Mouse (Mus musculus) neural tube, embryonic 15.5 days (tissue): ENCODE data around the gene Cdc42bpa. TPM values are rescaled to one million over a fixed set of nuclear protein-coding genes. Genes with fewer than 3 reads are reported as not detected.
"Not testable (repeated sequence)": the region's sequence is repeated elsewhere in the genome, so short reads cannot be mapped to it uniquely, and the experiment has no call there.

ENCODE experiments used
- ATAC-seq: fragments of 200-750 bp; cut with Nextera tagmentation; 2 replicates; pipeline ENCODE4 v1.8.0; 2017; ENCODE audit warnings: mild to moderate bottlenecking, moderate TSS enrichment, moderate library complexity; ENCODE audit not compliant: low FRiP score
- H3K27ac ChIP-seq: fragments of 300-500 bp; sonication (generic); replicated peaks from 2 replicates; pipeline ENCODE4 v1.5.1; 2015; ENCODE audit warnings: mild to moderate bottlenecking, inconsistent platforms
- H3K27me3 ChIP-seq: fragments of 300-500 bp; sonication (generic); replicated peaks from 2 replicates; pipeline ENCODE4 v1.6.1; 2015; ENCODE audit warnings: inconsistent platforms
- H3K36me3 ChIP-seq: fragments of 300-500 bp; sonication (generic); 2 replicates; pipeline ENCODE4 v1.6.1; 2015; ENCODE audit warnings: inconsistent platforms
- H3K4me1 ChIP-seq: fragments of 300-500 bp; sonication (generic); 2 replicates; pipeline ENCODE4 v1.6.1; 2015; ENCODE audit warnings: inconsistent platforms
- H3K4me2 ChIP-seq: fragments of 300-500 bp; sonication (generic); 2 replicates; pipeline ENCODE4 v1.6.1; 2015; ENCODE audit warnings: inconsistent platforms, mild to moderate bottlenecking, moderate library complexity
- H3K4me3 ChIP-seq: fragments of 300-500 bp; sonication (generic); replicated peaks from 2 replicates; pipeline ENCODE4 v1.5.1; 2015; ENCODE audit warnings: mild to moderate bottlenecking, inconsistent platforms
- H3K9ac ChIP-seq: fragments of 300-500 bp; sonication (generic); replicated peaks from 2 replicates; pipeline ENCODE4 v1.6.1; 2015; ENCODE audit warnings: mild to moderate bottlenecking, inconsistent platforms
- H3K9me3 ChIP-seq: fragments of 300-500 bp; sonication (generic); replicated peaks from 2 replicates; pipeline ENCODE4 v1.6.1; 2016; ENCODE audit warnings: inconsistent platforms
- WGBS: fragments of 180-500 bp; shearing (Covaris S2); methylation state at CpG from one replicate; pipeline ENCODE4 v1.1.7; 2015; ENCODE audit warnings: mixed read lengths; 5-methylcytosine and 5-hydroxymethylcytosine counted together
- polyA plus RNA-seq: library from polyadenylated mRNA; unstranded; fragments of >200 nt; fragmentation: Nextera tagmentation; extraction: Ambion mirVana; gene quantifications from 2 replicates; pipeline ENCODE4 v1.2.1, GENCODE M21; 2015

The Cdc42bpa gene
- polyA plus RNA-seq, 1 experiment from 2014 or later, result 24.6 TPM

DNA sequence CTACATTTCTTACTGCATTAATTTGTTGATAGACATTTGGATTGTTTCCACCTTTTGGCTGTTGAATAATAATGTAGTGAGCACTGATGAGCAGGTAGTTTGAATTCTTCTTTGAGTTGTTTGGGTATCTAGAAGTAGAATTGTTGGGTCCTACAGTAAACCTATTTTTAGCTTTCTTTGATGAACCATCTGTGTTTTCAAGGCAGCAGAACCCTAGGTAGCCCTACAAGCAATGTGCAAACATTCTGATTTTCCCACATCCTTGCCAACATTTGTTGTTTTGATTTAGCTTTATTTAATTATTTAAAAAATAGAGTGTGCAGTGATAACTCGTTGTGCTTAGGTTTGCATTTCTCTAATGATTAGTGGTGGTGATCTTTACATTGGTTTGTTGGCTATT lies 32.0 kb downstream of the Cdc42bpa start:
- Histone ChIP-seq H3K27me3 (no peaks in the 10 kb centered on the region), H3K4me3 (no peak overlapping the region), H3K36me3 (no peaks in the 10 kb centered on the region), H3K4me2 (no peak overlapping the region), H3K27ac (no peak overlapping the region), H3K9me3 (no peaks in the 10 kb centered on the region), H3K9ac (no peak overlapping the region), H3K4me1 (no peaks in the 10 kb centered on the region)
- no peak for ATAC-seq
- 90% methylated on average over 1 of the region's 1 CpGs for WGBS

DNA sequence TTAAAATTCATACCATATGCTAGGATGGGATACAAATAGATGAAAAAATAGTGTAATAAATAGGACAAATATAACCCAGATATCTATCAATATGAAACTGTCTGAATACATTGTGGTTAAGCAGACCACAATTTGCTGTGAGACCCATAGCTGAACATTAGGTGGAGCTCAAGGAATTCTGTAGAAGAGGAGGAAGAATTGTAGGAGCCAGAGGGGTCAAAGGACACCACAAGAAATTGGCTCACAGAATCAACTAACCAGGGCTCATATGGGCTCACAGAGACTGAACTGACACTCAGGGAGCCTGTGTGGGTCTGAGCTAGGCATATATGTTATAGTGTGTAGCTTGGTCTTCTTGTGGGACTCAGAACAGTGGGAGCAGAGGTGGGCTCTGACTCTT lies 47.8 kb downstream of the Cdc42bpa start:
- H3K36me3 ChIP-seq, result no peaks in the 10 kb centered on the region
- H3K27me3 ChIP-seq, result no peaks in the 10 kb centered on the region
- ATAC-seq, result no peak

DNA sequence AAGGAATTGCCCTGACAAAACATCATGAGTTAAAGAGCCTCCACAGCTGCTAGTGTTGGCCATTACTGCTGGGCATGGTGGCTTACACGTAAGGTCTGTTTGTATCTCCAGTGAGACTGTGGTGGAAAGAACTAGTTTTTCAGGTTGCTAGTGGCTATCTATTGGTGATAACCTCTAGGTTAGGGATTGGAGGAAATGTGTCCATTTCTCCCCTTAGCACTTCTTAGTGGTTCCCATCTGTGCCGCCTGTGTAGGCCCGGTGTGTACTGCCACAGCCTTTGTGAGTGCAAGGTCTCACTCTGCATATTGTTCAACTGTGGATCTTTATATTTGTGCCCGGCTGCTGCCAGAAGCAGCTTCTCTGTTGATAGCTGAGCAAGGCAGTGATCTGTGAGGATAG lies 53.2 kb downstream of the Cdc42bpa start:
- Histone ChIP-seq H3K27me3 (no peaks in the 10 kb centered on the region), H3K9ac (no peak overlapping the region), H3K4me1 (no peaks in the 10 kb centered on the region), H3K9me3 (no peaks in the 10 kb centered on the region), H3K36me3 (no peaks in the 10 kb centered on the region), H3K27ac (no peak overlapping the region), H3K4me2 (no peak overlapping the region), H3K4me3 (no peak overlapping the region)
- WGBS, result 93% methylated on average over 4 of the region's 4 CpGs
- no peak for ATAC-seq

More for the DNA sequence above, 47.8 kb downstream of the Cdc42bpa start:
- Histone ChIP-seq H3K4me3 (no peak overlapping the region), H3K9ac (no peak overlapping the region), H3K4me1 (no peaks in the 10 kb centered on the region), H3K27ac (no peak overlapping the region), H3K9me3 (no peaks in the 10 kb centered on the region), H3K4me2 (no peak overlapping the region)

DNA sequence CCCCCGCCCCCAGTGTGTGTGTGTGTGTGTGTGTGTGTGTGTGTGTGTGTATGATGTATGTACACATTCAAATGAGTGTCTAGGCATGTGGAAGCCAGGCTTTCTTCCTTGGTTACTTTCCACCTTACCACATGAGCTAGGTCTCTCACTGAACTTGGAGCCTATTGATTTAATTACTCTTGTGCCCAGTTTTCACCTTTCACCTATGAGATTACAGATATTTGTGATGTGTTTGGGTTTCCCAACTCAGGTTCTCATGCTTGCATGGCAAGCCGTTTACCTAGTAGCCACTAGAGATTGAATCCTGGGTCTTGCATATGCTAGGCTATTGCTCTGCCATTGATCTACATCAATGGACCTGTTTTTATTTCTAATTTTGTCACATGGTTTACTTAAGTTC lies 57.9 kb downstream of the Cdc42bpa start:
- Histone ChIP-seq H3K4me1 (no peaks in the 10 kb centered on the region), H3K4me2 (no peak overlapping the region), H3K36me3 (no peaks in the 10 kb centered on the region), H3K9me3 (no peaks in the 10 kb centered on the region), H3K27me3 (no peaks in the 10 kb centered on the region), H3K27ac (no peak overlapping the region), H3K9ac (no peak overlapping the region), H3K4me3 (no peak overlapping the region)
- WGBS, result 79% methylated on average over 2 of the region's 2 CpGs
- no peak for ATAC-seq

DNA sequence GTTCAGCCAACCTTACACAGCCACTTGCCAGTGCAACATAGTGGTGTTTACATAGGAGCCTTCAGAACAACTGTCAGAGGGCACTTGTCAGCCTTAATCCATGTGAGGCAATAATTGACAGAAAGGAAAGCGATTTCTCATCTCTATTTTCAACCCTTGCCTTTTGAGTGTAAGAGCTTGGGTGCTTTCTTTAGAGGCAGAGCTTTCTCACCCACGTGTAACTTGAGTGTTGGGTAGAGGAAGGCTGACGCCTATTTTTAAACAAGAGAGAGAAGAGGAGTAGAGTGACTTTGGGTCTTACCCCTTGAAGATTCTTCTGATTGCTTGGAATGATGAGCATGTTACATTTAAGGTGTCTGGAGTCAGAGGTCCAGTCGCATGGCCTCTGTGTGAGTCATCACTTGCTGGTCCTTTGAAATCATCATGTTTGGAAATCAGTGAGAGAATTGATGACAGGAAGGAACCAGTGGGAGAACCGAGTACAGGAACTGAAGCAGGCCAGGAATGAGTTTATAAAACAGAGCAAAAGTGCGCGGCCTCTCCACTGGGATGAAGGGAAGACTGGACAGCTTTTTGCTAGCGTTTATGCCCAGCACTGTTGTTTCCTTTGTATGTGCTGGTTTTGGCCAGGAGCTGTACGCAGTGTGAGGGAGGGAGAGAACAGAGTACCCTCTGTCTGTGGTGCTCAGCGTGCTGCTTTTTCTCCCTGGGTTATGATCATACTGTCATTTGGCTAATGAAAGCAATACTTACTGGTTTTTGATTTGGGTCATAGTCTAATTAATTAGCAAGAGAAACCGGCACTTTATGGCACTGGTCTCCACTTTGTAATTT lies 61.4 kb downstream of the Cdc42bpa start:
- Histone ChIP-seq H3K4me3 (no peak overlapping the region), H3K36me3 (no peaks in the 10 kb centered on the region), H3K9ac (no peak overlapping the region), H3K4me1 (no peaks in the 10 kb centered on the region), H3K27me3 (no peaks in the 10 kb centered on the region), H3K27ac (no peak overlapping the region), H3K4me2 (no peak overlapping the region), H3K9me3 (no peaks in the 10 kb centered on the region)
- no peak for ATAC-seq
- WGBS, result 71% methylated on average over 11 of the region's 11 CpGs

DNA sequence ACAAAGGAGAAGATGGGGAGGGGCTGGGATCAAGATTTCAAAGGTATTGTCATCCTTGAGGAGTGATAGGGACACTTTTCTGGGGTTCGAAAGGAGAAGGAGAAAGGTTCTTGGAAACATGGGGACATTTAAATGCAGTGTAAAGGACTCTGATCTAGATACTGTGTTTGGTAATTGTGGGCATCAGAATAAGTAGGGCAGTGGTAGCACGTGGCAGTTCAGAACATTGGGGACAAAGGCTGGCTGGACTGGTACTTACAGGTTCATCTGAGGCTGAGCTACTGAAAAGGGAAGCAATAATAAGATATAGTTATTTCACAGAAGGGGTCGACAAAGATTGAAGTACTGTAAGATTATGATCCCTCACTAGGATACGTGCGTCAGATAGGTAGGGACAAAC lies 63.2 kb downstream of the Cdc42bpa start:
- no peak for ATAC-seq
- Histone ChIP-seq H3K9ac (no peak overlapping the region), H3K4me2 (no peak overlapping the region), H3K36me3 (no peaks in the 10 kb centered on the region), H3K9me3 (no peaks in the 10 kb centered on the region), H3K27ac (no peak overlapping the region), H3K27me3 (no peaks in the 10 kb centered on the region), H3K4me3 (no peak overlapping the region), H3K4me1 (no peaks in the 10 kb centered on the region)
- 76% methylated on average over 5 of the region's 5 CpGs for WGBS

DNA sequence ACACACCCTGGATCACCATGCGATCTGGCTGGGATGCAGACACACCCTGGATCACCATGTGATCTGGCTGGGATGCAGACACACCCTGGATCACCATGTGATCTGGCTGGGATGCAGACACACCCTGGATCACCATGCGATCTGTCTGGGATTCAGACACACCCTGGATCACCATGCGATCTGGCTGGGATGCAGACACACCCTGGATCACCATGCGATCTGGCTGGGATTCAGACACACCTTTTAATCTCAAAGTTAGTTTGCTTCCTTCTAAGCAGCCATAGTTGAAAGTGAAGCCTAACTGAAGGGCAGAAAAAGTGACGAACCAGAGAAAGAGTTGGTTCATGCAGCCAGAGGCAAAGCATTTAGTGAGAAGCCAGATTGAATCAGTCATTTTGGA lies 69.6 kb downstream of the Cdc42bpa start:
- H3K36me3 ChIP-seq, ATAC-seq: not testable (repeated sequence)

DNA sequence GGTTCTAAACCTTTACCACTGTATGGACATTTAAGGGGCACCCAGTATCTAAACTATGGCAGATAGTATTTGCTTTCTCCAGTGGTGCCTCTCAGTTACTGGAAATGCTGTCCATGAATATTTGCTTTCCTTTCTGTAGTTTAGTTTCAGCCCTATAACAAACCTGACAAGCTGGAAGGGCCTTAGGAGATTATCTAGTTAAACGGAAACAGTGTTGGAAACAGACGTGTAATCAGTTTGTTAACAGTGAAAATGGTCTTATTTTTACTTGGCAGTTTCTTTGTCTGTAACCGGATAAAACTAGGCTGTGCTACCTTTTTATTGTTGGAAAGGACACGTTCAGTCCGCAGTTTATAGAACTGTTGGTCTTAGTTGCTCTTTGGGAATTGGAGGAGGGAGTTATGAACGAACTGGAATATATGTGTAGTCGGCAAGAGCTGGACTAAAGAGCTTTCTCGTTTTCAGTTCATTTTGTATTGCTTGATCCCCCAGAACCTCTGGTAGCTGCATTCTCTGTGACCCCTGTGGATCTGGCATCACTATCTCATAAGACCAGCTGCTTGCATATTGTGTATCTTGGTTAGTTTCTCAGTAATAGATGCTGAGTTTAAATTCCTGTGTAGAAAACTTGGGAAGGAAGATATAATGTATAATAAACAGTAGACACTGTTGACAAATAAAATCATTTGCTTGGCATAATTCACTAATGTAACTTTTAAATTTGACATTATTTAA lies 70.5 kb downstream of the Cdc42bpa start:
- no peak overlapping the region for H3K4me2 ChIP-seq
- no peak for ATAC-seq
- no peaks in the 10 kb centered on the region for H3K27me3 ChIP-seq
- no peaks in the 10 kb centered on the region for H3K9me3 ChIP-seq
- no peak overlapping the region for H3K9ac ChIP-seq
- 80% methylated on average over 8 of the region's 8 CpGs for WGBS
- no peak overlapping the region for H3K4me3 ChIP-seq
- no peaks in the 10 kb centered on the region for H3K36me3 ChIP-seq
- H3K27ac ChIP-seq, result no peak overlapping the region
- no peaks in the 10 kb centered on the region for H3K4me1 ChIP-seq

More for the DNA sequence above, 69.6 kb downstream of the Cdc42bpa start:
- not testable (repeated sequence) for H3K27me3 ChIP-seq, H3K4me3 ChIP-seq, H3K9me3 ChIP-seq, H3K4me1 ChIP-seq, H3K4me2 ChIP-seq, H3K27ac ChIP-seq, H3K9ac ChIP-seq
- WGBS, result 93% methylated on average over 5 of the region's 5 CpGs

DNA sequence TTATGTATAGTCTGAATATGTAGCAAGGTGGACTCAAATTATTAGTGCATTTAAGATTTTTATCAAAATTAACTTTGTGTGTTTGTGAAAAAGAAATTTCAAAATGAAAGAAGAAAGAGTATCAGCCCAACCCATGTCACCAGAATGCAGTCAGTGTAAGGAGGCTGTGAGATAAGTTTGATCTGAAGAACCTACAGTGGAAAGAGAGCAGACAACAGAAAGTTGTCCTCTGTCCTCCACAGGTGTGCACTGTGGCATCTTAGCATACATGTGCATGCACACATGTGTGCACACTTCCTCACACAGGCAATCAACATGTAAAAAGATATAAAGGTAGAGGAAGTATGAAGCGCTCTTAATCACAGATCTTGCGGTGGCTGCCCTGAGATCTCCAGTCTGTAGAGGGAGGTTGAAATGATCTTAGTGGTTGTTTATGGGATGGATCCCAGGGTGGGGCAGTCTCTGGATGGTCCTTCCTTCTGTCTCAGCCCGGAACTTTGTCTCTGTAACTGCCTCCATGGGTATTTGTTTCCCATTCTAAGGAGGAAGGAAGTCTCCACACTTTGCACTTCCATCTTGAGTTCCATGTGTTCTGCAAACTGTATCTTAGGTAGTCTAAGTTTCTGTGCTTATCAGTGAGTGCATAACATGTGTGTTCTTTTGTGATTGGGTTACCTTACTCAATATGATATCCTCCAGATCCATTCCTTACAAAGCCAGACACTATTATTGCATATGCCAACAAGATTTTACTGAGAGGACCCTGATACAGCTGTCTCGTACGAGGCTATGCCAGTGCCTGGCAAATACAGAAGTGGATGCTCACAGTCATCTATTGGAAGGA lies 71.7 kb downstream of the Cdc42bpa start:
- WGBS, result 96% methylated on average over 5 of the region's 5 CpGs
- ATAC-seq, result no peak
- Histone ChIP-seq H3K9me3 (no peaks in the 10 kb centered on the region), H3K9ac (no peak overlapping the region), H3K4me3 (no peak overlapping the region), H3K36me3 (no peaks in the 10 kb centered on the region), H3K4me2 (no peak overlapping the region), H3K27me3 (no peaks in the 10 kb centered on the region), H3K4me1 (no peaks in the 10 kb centered on the region), H3K27ac (no peak overlapping the region)

DNA sequence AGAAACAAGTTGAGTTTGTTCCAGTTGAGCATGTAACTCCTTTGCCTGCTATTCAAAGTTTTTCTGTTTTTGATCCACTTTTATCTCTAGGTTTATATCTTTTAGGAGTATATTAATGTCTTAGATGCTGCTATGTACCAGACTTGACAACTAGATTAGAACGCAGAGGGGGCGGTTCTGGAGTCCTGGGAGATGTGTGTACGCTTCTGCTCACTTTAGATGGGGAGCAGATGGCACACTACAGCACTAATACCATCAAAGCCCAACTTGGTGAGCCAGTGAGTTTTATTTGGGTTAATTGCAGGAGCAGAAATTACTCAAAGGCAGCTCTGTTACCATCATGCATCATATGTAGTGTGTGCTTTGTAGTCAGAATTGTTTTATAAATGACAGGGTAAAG lies 77.2 kb downstream of the Cdc42bpa start:
- no peaks in the 10 kb centered on the region for H3K9me3 ChIP-seq
- H3K4me2 ChIP-seq, result no peak overlapping the region
- no peak overlapping the region for H3K4me3 ChIP-seq
- no peak for ATAC-seq
- no peaks in the 10 kb centered on the region for H3K27me3 ChIP-seq
- no peaks in the 10 kb centered on the region for H3K36me3 ChIP-seq
- H3K27ac ChIP-seq, result no peak overlapping the region
- no peaks in the 10 kb centered on the region for H3K4me1 ChIP-seq
- no peak overlapping the region for H3K9ac ChIP-seq
- whole genome bisulfite sequencing, result 81% methylated on average over 3 of the region's 3 CpGs

DNA sequence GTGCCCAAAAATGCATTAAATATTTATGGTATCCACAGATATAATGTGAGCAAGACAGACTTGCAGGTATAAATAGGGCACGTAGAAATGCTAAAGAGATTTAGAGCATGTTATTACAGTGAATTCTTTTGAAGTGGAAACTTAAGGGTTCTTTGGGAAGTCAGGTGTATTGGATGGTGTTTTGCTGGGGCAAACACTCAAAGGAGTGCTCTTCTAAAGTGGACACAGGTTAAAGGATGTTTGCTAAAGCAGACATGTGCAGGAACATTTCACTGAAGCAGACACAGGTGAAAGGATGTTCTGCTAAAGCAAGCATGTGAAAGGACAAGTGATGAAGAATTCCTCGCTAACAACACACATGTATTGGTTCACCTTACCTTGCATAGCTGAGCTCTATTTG lies 83.9 kb downstream of the Cdc42bpa start:
- Histone ChIP-seq H3K9me3 (no peaks in the 10 kb centered on the region), H3K4me1 (no peaks in the 10 kb centered on the region), H3K27me3 (no peaks in the 10 kb centered on the region), H3K9ac (no peak overlapping the region), H3K27ac (no peak overlapping the region), H3K4me3 (no peak overlapping the region), H3K4me2 (no peak overlapping the region), H3K36me3 (peaks cover 20% of the 10 kb centered on the region)
- 94% methylated on average over 2 of the region's 2 CpGs for WGBS
- no peak for ATAC-seq
